Mouse (Mus musculus) frontal cortex, adult (tissue): ENCODE measurements at regions not wholly inside any gene's neighbourhood (a gene's known extent, or its start where the extent isn't known, plus 50 kb on each side); places are given as distances from the start of the nearest gene placed in this dataset.

Experiments used
- ATAC-seq: cut with Nextera tagmentation; 2 replicates; pipeline ENCODE4 v1.9.2; 2017; ENCODE audit warnings: mild to moderate bottlenecking, moderate library complexity, mixed read lengths; ENCODE audit not compliant: low TSS enrichment

GRCm38 (mm10) chr2:168338382-168338781 lies 56.8 kb upstream of the Kcng1 start:
- peak; percentile 27; the same call in 1 of the 2 replicates for ATAC-seq

- ATAC-seq = no peak
These were observed 56.1 kb upstream of the Kcng1 start for GRCm38 (mm10) chr2:168337611-168338010.

DNA sequence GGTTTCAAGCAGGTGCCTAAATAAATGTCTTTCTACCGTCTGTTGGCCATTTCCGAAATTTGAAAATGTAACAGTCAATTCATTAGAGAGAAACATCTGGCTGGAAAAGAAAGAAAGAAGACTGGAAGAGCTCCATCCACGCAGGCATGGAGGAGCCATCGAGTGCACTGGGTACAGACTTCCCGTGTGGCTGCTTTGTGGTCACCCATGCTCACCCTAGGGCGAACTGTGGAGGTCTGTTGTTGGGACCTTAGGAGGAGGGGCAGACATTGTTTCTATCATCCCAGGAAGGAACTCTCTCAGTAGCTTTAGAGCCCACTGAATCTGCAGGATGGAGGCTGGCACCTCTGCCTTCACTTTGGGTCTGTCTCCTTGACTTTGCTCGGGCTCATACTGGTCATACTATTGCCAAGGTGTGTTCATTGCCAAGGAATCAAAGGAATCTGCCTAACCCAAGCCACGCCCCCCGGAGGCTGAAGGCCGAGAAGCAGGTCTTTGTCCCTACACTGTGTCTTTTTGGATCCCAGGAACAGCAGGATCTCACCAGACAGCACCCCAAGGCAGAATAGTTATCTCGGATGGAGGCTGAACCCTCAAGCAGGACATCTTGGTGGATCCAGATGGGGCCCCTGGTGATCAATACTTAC lies 54.3 kb upstream of the Kcng1 start:
- ATAC-seq = no peak

- ATAC-seq = no peak
These were observed 52.7 kb upstream of the Kcng1 start for GRCm38 (mm10) chr2:168334241-168334588.

GRCm38 (mm10) chr2:168333552-168334240 lies 52.2 kb upstream of the Kcng1 start:
- no peak for ATAC-seq

DNA sequence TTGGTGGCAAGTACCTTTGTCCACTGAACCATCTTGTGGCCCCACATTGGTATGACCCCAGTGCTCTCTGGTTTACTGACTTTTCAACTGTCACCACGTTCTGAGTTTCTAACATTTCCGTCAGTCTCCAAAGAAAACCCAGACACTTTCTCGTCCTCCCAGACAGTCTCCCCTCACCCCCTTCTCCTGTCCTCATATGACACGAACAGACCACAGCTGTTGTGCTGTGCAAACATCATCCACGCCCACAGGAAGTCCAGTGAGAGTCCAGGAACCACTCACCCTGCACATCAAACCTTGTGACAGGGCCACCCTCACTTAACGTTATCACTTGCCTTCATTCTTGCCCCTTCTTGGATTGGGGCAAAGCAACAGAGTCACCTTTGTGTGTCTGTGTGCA lies 51.4 kb upstream of the Kcng1 start:
- no peak for ATAC-seq
